Mouse (Mus musculus) heart, embryonic 16.5 days (tissue): ENCODE data around the gene Dnah1. TPM values are rescaled to one million over a fixed set of nuclear protein-coding genes. Genes with fewer than 3 reads are reported as not detected.

Experiments
- ATAC-seq: fragments of 200-750 bp; cut with Nextera tagmentation; replicated peaks from 2 replicates; pipeline ENCODE4 v1.8.0; 2017; ENCODE audit warnings: moderate number of reproducible peaks; ENCODE audit not compliant: insufficient read depth, low FRiP score; ENCODE audit errors: extremely low read depth
- H3K27ac ChIP-seq: fragments of 300-500 bp; sonication (generic); 2 replicates; pipeline ENCODE4 v1.5.1; 2014; ENCODE audit warnings: mild to moderate bottlenecking, low read length, control low read depth, moderate library complexity
- H3K27me3 ChIP-seq: fragments of 300-500 bp; sonication (generic); 2 replicates; pipeline ENCODE4 v1.6.1; 2014; ENCODE audit warnings: low read length, mixed read lengths; ENCODE audit not compliant: control insufficient read depth, insufficient read depth
- H3K36me3 ChIP-seq: fragments of 300-500 bp; sonication (generic); 2 replicates; pipeline ENCODE4 v1.6.1; 2014; ENCODE audit not compliant: control insufficient read depth, insufficient read depth
- H3K4me1 ChIP-seq: fragments of 300-500 bp; sonication (generic); 2 replicates; pipeline ENCODE4 v1.6.1; 2014; ENCODE audit warnings: low read length, mixed read lengths; ENCODE audit not compliant: control insufficient read depth, insufficient read depth
- H3K4me2 ChIP-seq: fragments of 300-500 bp; sonication (generic); 2 replicates; pipeline ENCODE4 v1.6.1; 2014; ENCODE audit warnings: low read depth, mild to moderate bottlenecking, control low read depth, low read length
- H3K4me3 ChIP-seq: fragments of 300-500 bp; sonication (generic); 2 replicates; pipeline ENCODE4 v1.5.1; 2014; ENCODE audit warnings: mild to moderate bottlenecking, control low read depth, low read length
- H3K9ac ChIP-seq: fragments of 300-500 bp; sonication (generic); 2 replicates; pipeline ENCODE4 v1.6.1; 2014; ENCODE audit warnings: low read length, control low read depth
- H3K9me3 ChIP-seq: fragments of 300-500 bp; sonication (generic); replicated peaks from 2 replicates; pipeline ENCODE4 v1.6.1; 2016; ENCODE audit warnings: low read length; ENCODE audit not compliant: control insufficient read depth
- WGBS: fragments of 180-500 bp; shearing (Covaris S2); extraction: QIAGEN DNeasy Blood & Tissue Kit; methylation state at CpG from one replicate; pipeline ENCODE4 v1.1.7; 2014; 5-methylcytosine and 5-hydroxymethylcytosine counted together
- polyA plus RNA-seq: library from polyadenylated mRNA; unstranded; fragments of >200 nt; fragmentation: Nextera tagmentation; extraction: Ambion mirVana; gene quantifications from 2 replicates; pipeline ENCODE4 v1.2.1, GENCODE M21; 2015

The Dnah1 gene
- polyA plus RNA-seq, 1 experiment from 2014 or later = 0.54 TPM

GRCm38 (mm10) chr14:31324851-31325250 is 1.2 kb upstream of the Dnah1 start:
- no peak for ATAC-seq
- no peaks in the 10 kb centered on the region for H3K36me3 ChIP-seq
- H3K27me3 ChIP-seq = no peaks in the 10 kb centered on the region
- H3K9me3 ChIP-seq = no peaks in the 10 kb centered on the region
- no peak overlapping the region for H3K4me3 ChIP-seq
- H3K4me2 ChIP-seq = no peak overlapping the region
- H3K9ac ChIP-seq = no peak overlapping the region
- H3K27ac ChIP-seq = no peak overlapping the region
- WGBS = 65% methylated on average over 10 of the region's 10 CpGs
- peaks cover 12% of the 10 kb centered on the region for H3K4me1 ChIP-seq

- peak overlapping the region; percentile 50 for H3K4me3 ChIP-seq
- 80% methylated on average over 4 of the region's 4 CpGs for WGBS
- no peak for ATAC-seq
- H3K4me1 ChIP-seq = peaks cover 12% of the 10 kb centered on the region
- H3K4me2 ChIP-seq = peak overlapping the region; percentile 83
- H3K9me3 ChIP-seq = no peaks in the 10 kb centered on the region
- no peaks in the 10 kb centered on the region for H3K27me3 ChIP-seq
- peak overlapping the region; percentile 72 for H3K9ac ChIP-seq
- H3K36me3 ChIP-seq = no peaks in the 10 kb centered on the region
- H3K27ac ChIP-seq = no peak overlapping the region
Observed at GRCm38 (mm10) chr14:31323189-31323588, 507 bp downstream of the Dnah1 start.

- WGBS = 87% methylated on average over 3 of the region's 3 CpGs
- Histone ChIP-seq H3K9me3 (no peaks in the 10 kb centered on the region), H3K4me1 (peaks cover 12% of the 10 kb centered on the region), H3K27ac (no peak overlapping the region), H3K4me2 (no peak overlapping the region), H3K27me3 (no peaks in the 10 kb centered on the region), H3K36me3 (no peaks in the 10 kb centered on the region), H3K9ac (no peak overlapping the region), H3K4me3 (no peak overlapping the region)
- no peak for ATAC-seq
Observed at GRCm38 (mm10) chr14:31322191-31322590, 1.5 kb downstream of the Dnah1 start.

GRCm38 (mm10) chr14:31321181-31321580 is 2.5 kb downstream of the Dnah1 start:
- 85% methylated on average over 11 of the region's 11 CpGs for WGBS
- Histone ChIP-seq H3K27me3 (no peaks in the 10 kb centered on the region), H3K4me2 (no peak overlapping the region), H3K27ac (no peak overlapping the region), H3K36me3 (no peaks in the 10 kb centered on the region), H3K9me3 (no peaks in the 10 kb centered on the region), H3K4me1 (peaks cover 12% of the 10 kb centered on the region), H3K4me3 (no peak overlapping the region), H3K9ac (no peak overlapping the region)
- ATAC-seq = no peak

GRCm38 (mm10) chr14:31319546-31319945 is 4.2 kb downstream of the Dnah1 start:
- ATAC-seq = no peak
- Histone ChIP-seq H3K9ac (no peak overlapping the region), H3K4me2 (no peak overlapping the region), H3K27me3 (no peaks in the 10 kb centered on the region), H3K36me3 (no peaks in the 10 kb centered on the region), H3K4me3 (no peak overlapping the region), H3K4me1 (peaks cover 12% of the 10 kb centered on the region), H3K9me3 (no peaks in the 10 kb centered on the region), H3K27ac (no peak overlapping the region)
- 68% methylated on average over 10 of the region's 10 CpGs for WGBS

- WGBS = 77% methylated on average over 3 of the region's 3 CpGs
- no peaks in the 10 kb centered on the region for H3K4me1 ChIP-seq
- no peaks in the 10 kb centered on the region for H3K27me3 ChIP-seq
- H3K4me2 ChIP-seq = no peak overlapping the region
- H3K4me3 ChIP-seq = no peak overlapping the region
- no peak overlapping the region for H3K9ac ChIP-seq
- no peaks in the 10 kb centered on the region for H3K36me3 ChIP-seq
- H3K27ac ChIP-seq = no peak overlapping the region
- no peak for ATAC-seq
- H3K9me3 ChIP-seq = no peaks in the 10 kb centered on the region
Observed at GRCm38 (mm10) chr14:31317754-31318153, 5.9 kb downstream of the Dnah1 start.

GRCm38 (mm10) chr14:31316613-31317012 is 7.1 kb downstream of the Dnah1 start:
- Histone ChIP-seq H3K4me1 (no peaks in the 10 kb centered on the region), H3K4me3 (no peak overlapping the region), H3K36me3 (no peaks in the 10 kb centered on the region), H3K4me2 (no peak overlapping the region), H3K9ac (no peak overlapping the region), H3K27ac (no peak overlapping the region), H3K27me3 (no peaks in the 10 kb centered on the region), H3K9me3 (no peaks in the 10 kb centered on the region)
- no peak for ATAC-seq
- 75% methylated on average over 12 of the region's 12 CpGs for WGBS

- ATAC-seq = no peak
- H3K4me2 ChIP-seq = no peak overlapping the region
- H3K9me3 ChIP-seq = no peaks in the 10 kb centered on the region
- no peaks in the 10 kb centered on the region for H3K4me1 ChIP-seq
- H3K27ac ChIP-seq = no peak overlapping the region
- H3K4me3 ChIP-seq = no peak overlapping the region
- no peaks in the 10 kb centered on the region for H3K36me3 ChIP-seq
- H3K27me3 ChIP-seq = no peaks in the 10 kb centered on the region
- no peak overlapping the region for H3K9ac ChIP-seq
- WGBS = 48% methylated on average over 3 of the region's 3 CpGs
Observed at GRCm38 (mm10) chr14:31313192-31313591, 10.5 kb downstream of the Dnah1 start.

GRCm38 (mm10) chr14:31285728-31286127 is 38.0 kb downstream of the Dnah1 start:
- WGBS = 73% methylated on average over 8 of the region's 8 CpGs
- Histone ChIP-seq H3K4me2 (no peak overlapping the region), H3K4me1 (no peaks in the 10 kb centered on the region), H3K27me3 (no peaks in the 10 kb centered on the region), H3K4me3 (no peak overlapping the region), H3K27ac (no peak overlapping the region), H3K9ac (no peak overlapping the region), H3K9me3 (no peaks in the 10 kb centered on the region), H3K36me3 (no peaks in the 10 kb centered on the region)
- no peak for ATAC-seq

GRCm38 (mm10) chr14:31272164-31272563 is 51.5 kb downstream of the Dnah1 start:
- Histone ChIP-seq H3K9me3 (no peaks in the 10 kb centered on the region), H3K4me2 (no peak overlapping the region), H3K27me3 (no peaks in the 10 kb centered on the region), H3K36me3 (no peaks in the 10 kb centered on the region), H3K4me3 (no peak overlapping the region), H3K9ac (no peak overlapping the region), H3K4me1 (no peaks in the 10 kb centered on the region), H3K27ac (no peak overlapping the region)
- 23% methylated on average over 7 of the region's 7 CpGs for WGBS
- no peak for ATAC-seq
